Mouse (Mus musculus): ENCODE measurements at regions not wholly inside any gene's neighbourhood (a gene's known extent, or its start where the extent isn't known, plus 50 kb on each side); places are given as distances from the start of the nearest gene placed in this dataset.

DNA sequence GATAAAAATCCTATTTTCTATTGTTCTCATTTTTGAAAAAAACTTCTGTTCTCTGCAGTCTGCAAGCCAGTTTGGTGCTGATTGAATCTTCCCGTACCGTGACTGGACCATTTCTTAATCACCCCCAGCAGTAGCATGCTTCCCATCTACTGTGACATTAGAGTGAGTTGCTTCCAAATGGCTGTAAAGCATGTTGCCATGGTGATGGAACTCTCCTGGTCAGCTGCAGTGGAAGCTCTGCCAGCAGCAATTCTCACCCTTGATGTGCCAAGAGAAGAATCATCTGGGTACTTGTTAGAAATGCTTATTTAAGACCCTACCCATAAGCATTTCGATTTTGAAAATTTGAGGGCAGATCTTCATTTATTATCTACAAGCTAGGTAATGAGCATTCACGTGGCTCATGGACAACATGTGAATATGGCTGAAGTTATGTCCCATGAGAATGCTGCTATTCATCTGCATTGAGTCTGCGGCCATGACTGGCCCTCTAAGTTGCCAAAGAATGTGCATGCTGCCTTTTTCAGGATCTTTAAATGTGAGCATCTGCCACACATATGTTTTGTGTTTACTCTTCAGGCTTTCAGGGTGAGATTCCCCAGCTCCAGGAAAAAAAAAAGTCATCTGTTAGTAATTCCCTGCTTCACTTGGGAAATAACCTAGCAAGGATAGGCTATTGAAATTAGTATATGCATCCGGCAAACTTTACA is 62.8 kb downstream of the H2al1n start:
- DNase-seq (ENCODE audit: low read depth, low spot score), result peak; percentile 70

DNA sequence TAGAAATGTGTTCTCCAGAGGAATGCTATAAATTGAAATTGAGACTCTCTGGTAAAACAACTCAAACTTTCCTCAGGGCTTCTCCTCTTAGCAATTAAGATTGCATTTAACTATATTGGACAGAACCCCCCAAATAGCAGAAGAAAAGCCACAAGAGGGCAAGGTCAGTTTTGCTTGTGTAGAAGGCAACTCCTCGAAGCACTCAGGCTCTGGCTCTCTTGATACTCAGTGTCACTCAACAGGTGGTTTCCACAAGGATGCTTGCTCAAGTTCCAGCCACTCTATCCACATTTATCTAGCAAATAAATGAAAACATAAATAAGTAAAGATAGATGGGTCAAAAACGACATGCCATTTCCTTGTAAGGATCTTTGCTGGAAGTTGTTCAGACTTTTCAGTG is 68.4 kb downstream of the H2al1n start:
- no peak for DNase-seq (ENCODE audit: low read depth, low spot score)

DNA sequence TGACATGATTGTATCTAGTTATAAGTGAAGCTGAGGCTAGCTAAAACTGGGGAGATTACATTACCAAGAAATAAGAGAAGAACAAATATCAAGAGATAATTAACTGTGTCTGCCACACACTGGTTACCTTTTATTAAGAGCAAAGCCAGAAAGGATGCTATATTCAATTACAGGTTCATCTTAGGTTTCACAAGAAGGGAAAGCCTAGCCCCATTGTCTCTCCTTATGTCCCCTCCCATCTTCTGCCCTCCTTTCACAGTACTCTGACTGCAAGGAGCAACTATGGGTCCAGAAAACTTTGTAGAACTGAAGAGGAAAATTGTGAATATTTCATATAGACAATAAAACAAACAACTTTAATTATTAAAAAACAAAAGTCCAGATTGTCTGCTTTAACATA is 68.8 kb downstream of the H2al1n start:
- no peak for DNase-seq (ENCODE audit: low read depth, low spot score)

DNA sequence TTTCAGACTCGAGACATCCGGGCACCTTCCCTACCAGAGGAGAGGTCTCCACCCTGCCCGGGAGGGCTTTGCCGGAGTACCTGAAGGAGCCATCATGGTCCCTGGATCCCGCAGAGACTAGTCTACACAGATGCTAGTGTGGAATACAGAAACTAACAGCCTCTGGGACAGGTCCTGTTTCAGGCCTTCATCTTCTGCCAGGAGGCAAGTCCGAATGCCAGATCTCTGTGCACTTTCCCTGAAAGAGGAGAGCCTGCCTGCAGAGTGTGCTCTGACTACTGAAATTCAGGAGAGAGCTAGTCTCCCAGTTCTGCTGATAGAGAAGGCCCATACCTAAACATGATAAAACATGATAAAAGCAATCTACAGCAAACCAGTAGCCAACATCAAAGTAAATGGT is 83.9 kb downstream of the H2al1n start:
- no peak for DNase-seq (ENCODE audit: low read depth, low spot score)

DNA sequence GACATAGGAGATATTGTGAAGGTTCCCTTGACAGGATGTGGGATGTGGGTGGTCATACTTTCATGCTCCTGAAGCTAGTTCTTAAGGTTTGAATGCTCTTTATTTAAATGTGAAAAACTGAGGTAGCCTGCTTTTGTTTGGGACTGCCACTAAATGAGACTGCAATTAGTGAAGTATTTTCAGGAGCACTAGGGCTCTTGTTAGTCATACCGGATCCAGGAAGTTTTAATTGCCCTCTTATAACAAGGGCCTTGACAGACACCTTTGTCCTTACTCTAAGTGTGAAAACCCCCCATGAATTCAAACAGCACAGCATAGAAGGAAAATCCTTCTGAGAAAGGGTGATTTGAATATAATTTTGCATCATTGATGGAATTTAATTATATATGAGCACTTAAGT is 91.2 kb downstream of the H2al1n start:
- DNase-seq (ENCODE audit: low read depth, low spot score), result no peak

DNA sequence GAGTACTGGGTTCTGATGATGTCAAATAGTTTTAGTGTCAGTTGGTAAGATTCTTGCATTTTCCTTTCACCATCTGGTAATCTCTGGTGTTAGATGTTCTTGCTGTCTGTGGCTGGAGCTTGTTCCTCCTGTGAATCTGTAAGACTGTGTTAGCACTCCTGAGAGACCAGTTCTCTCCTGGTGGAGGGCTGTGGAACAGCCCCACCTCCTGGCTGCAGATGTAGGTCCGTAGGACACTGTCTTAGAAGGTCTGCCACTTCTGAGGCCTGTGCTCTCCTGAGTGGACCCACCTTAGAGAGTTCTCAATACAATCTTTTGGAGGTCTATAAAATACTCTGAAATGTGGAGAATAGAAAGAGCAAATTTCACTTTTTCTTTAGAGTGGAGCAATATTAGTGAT is 101.8 kb downstream of the H2al1n start:
- DNase-seq (ENCODE audit: low read depth, low spot score), result peak; percentile 1

DNA sequence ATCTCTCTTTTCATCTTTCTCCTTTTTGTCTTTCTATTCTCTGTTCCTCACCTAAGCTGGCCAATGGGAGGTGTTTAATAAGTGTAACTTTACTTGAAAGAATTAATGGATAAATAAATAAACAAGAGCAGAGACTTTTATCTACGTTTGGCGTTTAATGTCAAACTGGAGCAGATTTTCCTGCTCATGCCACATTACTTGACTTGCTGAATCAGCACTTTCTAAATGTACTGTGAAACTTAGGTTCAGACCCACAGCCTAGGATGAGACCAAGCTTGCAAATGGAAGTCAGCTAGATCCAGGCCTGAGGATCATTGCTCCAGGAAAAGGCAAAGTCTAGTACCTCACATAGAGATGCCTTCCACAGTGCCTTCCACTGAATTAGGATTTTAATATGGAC is 141.5 kb downstream of the H2al1n start:
- no peak for DNase-seq (ENCODE audit: low read depth, low spot score)

DNA sequence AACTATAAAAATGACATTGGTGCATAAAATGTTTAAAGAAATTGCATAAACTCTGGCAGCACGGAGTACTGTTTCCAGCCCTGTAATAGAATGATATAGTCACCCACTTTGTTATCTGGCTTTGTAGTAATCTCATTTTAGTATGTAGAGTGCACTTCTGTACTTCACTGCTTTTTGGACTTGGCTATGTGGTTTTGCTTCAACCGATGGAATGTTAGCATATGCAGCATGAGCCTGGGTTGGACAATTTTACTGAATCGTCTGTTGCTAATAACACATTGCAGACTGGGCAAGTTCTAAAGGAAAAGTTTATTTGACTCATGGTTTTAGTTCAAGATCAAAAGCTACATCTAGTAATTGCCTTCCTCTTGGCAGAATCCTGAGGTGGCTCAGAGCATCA is 142.4 kb downstream of the H2al1n start:
- no peak for DNase-seq (ENCODE audit: low read depth, low spot score)

DNA sequence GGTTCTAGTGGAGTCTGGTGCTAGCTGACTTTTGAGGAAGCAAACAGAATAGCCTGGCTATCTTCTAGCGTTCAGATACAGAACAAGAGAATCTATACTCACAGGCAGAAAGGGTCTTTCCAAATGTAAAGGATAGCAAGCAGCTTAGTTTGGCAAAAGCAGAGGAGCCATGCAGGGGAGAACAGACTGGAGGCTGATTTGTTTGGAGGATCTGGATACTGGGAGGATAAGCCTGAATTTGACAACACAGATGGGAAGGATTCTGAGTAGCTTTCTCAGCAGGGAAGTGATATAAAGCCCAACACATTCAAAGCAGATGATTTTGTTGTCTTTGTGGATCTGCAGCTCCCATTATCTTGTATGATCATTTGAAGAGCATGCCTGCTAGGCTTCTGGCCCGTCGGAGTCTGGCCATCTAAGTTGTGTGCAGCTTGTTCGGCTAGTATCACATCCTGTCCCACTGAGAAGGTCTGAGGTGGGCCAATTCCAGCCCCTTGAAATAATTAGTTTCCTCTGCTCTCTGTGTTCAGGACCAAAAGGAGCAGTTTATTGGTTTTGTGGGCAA is 145.6 kb downstream of the H2al1n start:
- DNase-seq (ENCODE audit: low read depth, low spot score), result no peak
